In the genomic region with DNA sequence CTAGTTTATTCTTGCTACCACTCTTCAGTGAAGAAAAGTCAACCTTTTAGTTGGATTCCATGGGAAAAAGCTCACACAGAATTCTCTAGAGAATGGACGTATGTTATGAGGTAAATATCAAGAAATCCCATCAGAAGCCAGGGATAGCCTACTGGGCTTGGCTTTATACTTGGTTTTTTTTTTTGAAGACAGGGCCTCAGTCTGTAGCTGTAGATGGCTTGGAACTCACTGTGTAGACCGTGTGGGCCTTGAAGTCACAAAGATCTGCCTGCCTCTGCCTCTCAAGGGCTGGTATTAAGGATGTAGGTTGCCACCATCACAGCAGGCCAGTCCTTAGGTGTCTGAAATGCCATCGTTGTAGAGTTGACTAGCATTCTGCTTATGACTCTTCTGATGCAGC, we compare ENCODE assay signal across 14 mouse cellular contexts.
"Had no signal": no experiment of that assay in that cellular context is flagged by ENCODE, and none has a peak within 500 bp of the region (broad histone marks: within the 10 kb centered on the region; RNA-seq: fewer than 3 reads in every experiment).

No protein-coding gene starts in this region.

- H3K9ac ChIP-seq: kidney, embryonic 15.5 days; midbrain, embryonic 13.5 days had no signal

- ATAC-seq: midbrain, embryonic 13.5 days; midbrain, embryonic 16.5 days had no signal

- DNase-seq: kidney, adult 11 months; kidney, adult 8-10 months; kidney, postnatal 10 days; kidney, postnatal 36 days; left cerebral cortex, postnatal 4 days; liver, embryonic 13.5 days; lung, adult 2 months; lung, postnatal 14 days; lung, postnatal 4 days; thymus, postnatal 25 days had no signal

- H3K27me3 ChIP-seq: kidney, embryonic 15.5 days; liver, embryonic 13.5 days; midbrain, embryonic 13.5 days had no signal

- H3K9me3 ChIP-seq: kidney, embryonic 15.5 days; liver, embryonic 13.5 days; midbrain, embryonic 10.5 days; midbrain, embryonic 13.5 days had no signal
